Mouse (Mus musculus): Measurements from ENCODE around the gene Pcmt1. TPM values are rescaled to one million over a fixed set of nuclear protein-coding genes. Genes with fewer than 3 reads are reported as not detected.
A peak's percentile ranks its signal among the peaks of the same experiment; 100 is the strongest.

Pcmt1 gene
- polyA plus RNA-seq, 1 experiment = 11.1 TPM

- H3K27me3 ChIP-seq (ENCODE audit: control insufficient read depth, insufficient read depth, low read length) = no peaks in the 10 kb centered on the region
- TF ChIP-seq POLR2A (IDR thresholded peaks at IDR 0.05; ENCODE audit: low read depth, low read length) = no peak
- peak; percentile 5; the same call in 1 of the 2 replicates for TF ChIP-seq CTCF (IDR thresholded peaks at IDR 0.05; ENCODE audit: extremely low read depth, insufficient read depth, insufficient read length, insufficient replicate concordance)
- peaks cover 6% of the 10 kb centered on the region for H3K36me3 ChIP-seq (ENCODE audit: control insufficient read depth, insufficient read depth, low read length)
- peak; percentile 23 to 41 for DNase-seq (ENCODE audit: low read depth in 1 of 2, low spot score in 2 of 2)
- H3K27ac ChIP-seq (ENCODE audit: insufficient read depth, low read length) = no peak overlapping the region
- WGBS = 59% methylated on average over 1 of the region's 1 CpGs
- no peak overlapping the region for H3K4me3 ChIP-seq (ENCODE audit: extremely low read depth, insufficient read depth, insufficient read length)
- H3K4me1 ChIP-seq (ENCODE audit: control insufficient read depth, insufficient read depth, insufficient read length) = no peaks in the 10 kb centered on the region
Observed at GRCm38 (mm10) chr10:7673673-7674072, 7.3 kb downstream of the Pcmt1 start.

DNA sequence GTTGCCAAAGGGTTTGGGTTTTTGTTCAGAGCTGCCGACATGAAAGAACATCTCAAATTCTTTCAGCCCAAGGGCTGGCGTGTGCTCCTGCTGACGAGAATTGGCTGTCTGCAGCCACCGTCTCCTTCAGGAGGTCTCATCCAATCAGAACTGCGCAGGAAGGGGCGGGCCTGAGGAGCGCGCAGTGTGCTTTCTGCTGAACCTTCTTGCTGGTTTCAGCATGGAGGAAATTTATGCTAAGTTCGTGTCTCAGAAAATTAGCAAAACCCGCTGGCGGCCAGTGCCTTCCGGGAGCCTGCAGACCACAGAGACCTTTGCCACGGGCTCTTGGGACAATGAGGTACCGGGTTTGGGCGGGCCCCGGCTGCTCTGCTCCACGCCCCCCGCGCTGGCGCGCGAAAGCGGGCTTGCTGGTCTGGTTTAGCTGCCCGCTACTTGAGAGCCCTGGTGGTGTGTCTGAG is 13.6 kb downstream of the Pcmt1 start, which contains the start of gene Nup43:
TSS of gene Nup43 (plus strand) at position 162 of the 461 bp plus-strand sequence.
- under 1% methylated on average over 24 of the region's 24 CpGs for WGBS
- Histone ChIP-seq H3K27ac (ENCODE audit: insufficient read depth, low read length) (peak within 1 kb of the TSS; percentile 45; the same call in 1 of the 2 replicates), H3K36me3 (ENCODE audit: control insufficient read depth, insufficient read depth, low read length) (peaks cover 2% of the 10 kb centered on the region; the same call in 1 of the 2 replicates), H3K4me1 (ENCODE audit: control insufficient read depth, insufficient read depth, insufficient read length) (no peaks in the 10 kb centered on the region; the same call in none of the 2 replicates), H3K4me3 (ENCODE audit: extremely low read depth, insufficient read depth, insufficient read length) (peak within 1 kb of the TSS; percentile 74), H3K27me3 (ENCODE audit: control insufficient read depth, insufficient read depth, low read length) (no peaks in the 10 kb centered on the region)
- TF ChIP-seq CTCF (IDR thresholded peaks at IDR 0.05; ENCODE audit: extremely low read depth, insufficient read depth, insufficient read length, insufficient replicate concordance) (no peak), POLR2A (IDR thresholded peaks at IDR 0.05; ENCODE audit: low read depth, low read length) (no peak)
- DNase-seq (ENCODE audit: low read depth in 1 of 2, low spot score in 2 of 2) = peak; percentile 81 to 87

DNA sequence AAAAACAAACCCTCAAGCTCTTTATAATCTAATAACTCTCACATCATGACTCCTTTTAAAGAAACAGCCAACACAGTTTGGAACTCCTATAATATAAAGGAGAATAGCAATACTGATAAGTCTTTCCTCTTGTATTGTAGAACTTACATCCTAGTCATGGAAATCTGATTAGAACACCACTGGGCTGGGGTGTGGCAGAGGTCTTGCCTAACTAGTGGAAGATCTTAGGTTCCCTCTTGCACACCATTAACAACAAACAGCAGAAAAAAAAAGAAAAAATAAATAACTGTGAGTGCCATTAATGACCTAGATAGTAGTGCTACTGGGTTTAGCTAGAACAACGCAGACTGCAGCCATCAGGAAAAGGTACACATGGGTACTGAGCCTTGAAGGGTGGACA is 16.0 kb downstream of the Pcmt1 start:
- WGBS = 93% methylated on average over 1 of the region's 1 CpGs
- TF ChIP-seq POLR2A (IDR thresholded peaks at IDR 0.05; ENCODE audit: low read depth, low read length) = no peak
- no peak for TF ChIP-seq CTCF (IDR thresholded peaks at IDR 0.05; ENCODE audit: extremely low read depth, insufficient read depth, insufficient read length, insufficient replicate concordance)
- Histone ChIP-seq H3K4me3 (ENCODE audit: extremely low read depth, insufficient read depth, insufficient read length) (no peak overlapping the region), H3K36me3 (ENCODE audit: control insufficient read depth, insufficient read depth, low read length) (no peaks in the 10 kb centered on the region), H3K4me1 (ENCODE audit: control insufficient read depth, insufficient read depth, insufficient read length) (no peaks in the 10 kb centered on the region; the same call in none of the 2 replicates), H3K27me3 (ENCODE audit: control insufficient read depth, insufficient read depth, low read length) (no peaks in the 10 kb centered on the region), H3K27ac (ENCODE audit: insufficient read depth, low read length) (no peak overlapping the region)
- no peak for DNase-seq (ENCODE audit: low read depth in 1 of 2, low spot score in 2 of 2)

DNA sequence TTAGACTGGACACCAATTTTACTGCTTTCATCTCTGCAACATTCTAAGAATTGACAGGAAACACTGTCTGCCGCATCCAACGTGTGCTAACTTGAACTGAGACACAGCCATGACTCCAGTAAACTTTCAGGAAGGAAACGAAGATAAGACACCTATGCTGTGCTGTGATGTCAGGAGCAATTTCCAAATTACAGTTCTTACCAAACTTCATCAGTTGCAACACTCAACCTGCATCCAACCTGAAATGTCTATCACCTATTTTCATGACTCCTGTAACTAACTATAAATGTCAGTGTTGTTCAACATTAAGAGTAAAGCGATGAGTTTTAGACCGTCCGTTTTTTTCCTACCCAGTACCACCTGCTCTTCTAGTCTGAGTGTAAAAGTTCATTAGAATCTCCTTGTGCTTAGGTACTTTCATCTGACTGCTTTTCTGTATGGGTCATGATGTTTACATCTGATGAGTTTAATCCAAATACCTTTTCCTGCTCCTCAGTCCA is 16.9 kb downstream of the Pcmt1 start:
- TF ChIP-seq CTCF (IDR thresholded peaks at IDR 0.05; ENCODE audit: extremely low read depth, insufficient read depth, insufficient read length, insufficient replicate concordance) (no peak), POLR2A (IDR thresholded peaks at IDR 0.05; ENCODE audit: low read depth, low read length) (no peak)
- no peak for DNase-seq (ENCODE audit: low read depth in 1 of 2, low spot score in 2 of 2)
- Histone ChIP-seq H3K4me3 (ENCODE audit: extremely low read depth, insufficient read depth, insufficient read length) (no peak overlapping the region), H3K4me1 (ENCODE audit: control insufficient read depth, insufficient read depth, insufficient read length) (no peaks in the 10 kb centered on the region; the same call in none of the 2 replicates), H3K27ac (ENCODE audit: insufficient read depth, low read length) (no peak overlapping the region), H3K27me3 (ENCODE audit: control insufficient read depth, insufficient read depth, low read length) (no peaks in the 10 kb centered on the region), H3K36me3 (ENCODE audit: control insufficient read depth, insufficient read depth, low read length) (peaks cover 1% of the 10 kb centered on the region; the same call in 1 of the 2 replicates)
- 38% methylated on average over 6 of the region's 6 CpGs for WGBS

DNA sequence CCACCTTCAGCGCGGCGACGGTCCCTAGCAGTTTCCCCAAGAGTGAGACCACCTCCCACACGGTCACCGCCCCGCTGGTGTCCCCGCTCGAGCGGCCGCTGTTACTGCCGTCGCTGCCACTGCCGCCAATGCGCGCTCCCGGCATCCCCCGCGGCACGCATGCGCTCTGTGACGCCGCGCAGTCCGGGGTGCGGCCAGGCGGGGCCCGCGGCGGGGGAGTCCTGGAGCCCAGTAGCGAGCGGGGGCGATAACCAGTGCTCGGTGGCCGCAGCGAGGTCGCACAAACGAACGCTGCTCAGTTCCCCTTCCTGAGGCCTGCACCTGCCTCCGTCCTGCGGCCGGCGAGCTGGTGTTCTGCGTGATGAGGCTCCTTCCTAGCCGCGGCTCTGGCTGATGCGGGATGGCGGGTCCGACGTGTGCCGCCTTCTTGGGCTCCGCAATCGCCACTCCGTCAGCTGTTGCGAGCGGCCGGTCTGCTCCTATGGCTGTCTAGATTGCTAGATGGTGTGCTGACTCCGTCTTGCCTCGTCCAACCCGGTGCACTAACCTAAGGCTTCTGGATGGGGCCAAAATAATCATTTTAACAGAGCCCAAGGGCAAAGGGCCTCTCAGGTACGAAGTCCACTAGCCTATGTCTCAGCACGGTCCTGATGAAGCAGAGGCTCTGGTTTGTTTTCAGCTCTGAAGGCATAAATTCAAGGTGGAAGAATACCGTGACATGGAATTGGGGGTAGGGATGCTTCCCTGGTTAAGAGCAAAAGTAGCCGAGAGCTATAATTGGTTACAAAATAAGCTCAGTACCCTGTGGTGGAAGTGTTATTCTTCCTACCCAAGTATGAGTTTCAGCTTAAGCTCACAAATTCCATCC is 17.5 kb downstream of the Pcmt1 start:
- Histone ChIP-seq H3K4me1 (ENCODE audit: control insufficient read depth, insufficient read depth, insufficient read length) (no peaks in the 10 kb centered on the region; the same call in none of the 2 replicates), H3K27me3 (ENCODE audit: control insufficient read depth, insufficient read depth, low read length) (no peaks in the 10 kb centered on the region), H3K27ac (ENCODE audit: insufficient read depth, low read length) (peak overlapping the region; percentile 81), H3K4me3 (ENCODE audit: extremely low read depth, insufficient read depth, insufficient read length) (peak overlapping the region; percentile 75), H3K36me3 (ENCODE audit: control insufficient read depth, insufficient read depth, low read length) (peaks cover 1% of the 10 kb centered on the region; the same call in 1 of the 2 replicates)
- peak; percentile 68 to 91 for DNase-seq (ENCODE audit: low read depth in 1 of 2, low spot score in 2 of 2)
- under 1% methylated on average over 64 of the region's 64 CpGs for WGBS
- TF ChIP-seq CTCF (IDR thresholded peaks at IDR 0.05; ENCODE audit: extremely low read depth, insufficient read depth, insufficient read length, insufficient replicate concordance) (no peak), POLR2A (IDR thresholded peaks at IDR 0.05; ENCODE audit: low read depth, low read length) (peak; percentile 57; the same call in 1 of the 2 replicates)

DNA sequence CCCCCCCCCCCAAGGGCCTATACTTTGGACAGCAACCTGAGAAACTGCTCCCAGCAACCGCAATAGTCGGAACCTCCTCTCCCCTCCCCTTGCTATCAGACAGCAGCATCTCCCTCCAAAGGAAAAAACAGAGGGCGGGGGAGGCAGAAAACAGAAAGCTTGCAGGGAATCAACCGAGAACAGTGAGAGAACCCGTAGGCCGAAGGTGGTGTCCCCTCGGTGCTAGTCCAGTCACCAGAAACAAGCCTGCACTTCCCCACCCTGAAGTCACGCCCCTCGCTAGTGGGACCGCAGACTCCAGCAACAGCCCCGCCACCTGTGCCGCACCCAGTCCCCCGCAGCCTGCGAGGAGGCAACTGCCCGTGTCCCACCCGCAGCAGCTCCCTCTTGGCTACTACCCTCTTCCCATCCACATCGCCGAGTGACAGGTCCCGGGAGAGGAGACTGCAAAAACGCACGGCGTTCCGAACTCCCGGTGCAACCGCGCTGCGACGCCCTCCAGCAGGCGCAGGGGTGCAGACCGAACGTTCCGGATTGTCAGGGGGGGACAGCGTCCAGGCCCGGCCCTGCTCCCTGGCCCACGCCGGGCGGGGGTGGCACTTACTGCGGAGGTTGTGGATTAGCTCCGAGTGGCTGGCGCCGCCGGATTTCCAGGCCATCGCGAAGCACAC is 18.3 kb downstream of the Pcmt1 start:
- TF ChIP-seq POLR2A (IDR thresholded peaks at IDR 0.05; ENCODE audit: low read depth, low read length) (0 out of 2 replicates have a peak, but pooled peaks have one; percentile 8), CTCF (IDR thresholded peaks at IDR 0.05; ENCODE audit: extremely low read depth, insufficient read depth, insufficient read length, insufficient replicate concordance) (no peak)
- H3K4me1 ChIP-seq (ENCODE audit: control insufficient read depth, insufficient read depth, insufficient read length) = no peaks in the 10 kb centered on the region; the same call in none of the 2 replicates
- no peaks in the 10 kb centered on the region for H3K27me3 ChIP-seq (ENCODE audit: control insufficient read depth, insufficient read depth, low read length)
- peaks cover 1% of the 10 kb centered on the region; the same call in 1 of the 2 replicates for H3K36me3 ChIP-seq (ENCODE audit: control insufficient read depth, insufficient read depth, low read length)
- DNase-seq (ENCODE audit: low read depth in 1 of 2, low spot score in 2 of 2) = peak; percentile 49 to 57
- WGBS = under 1% methylated on average over 44 of the region's 44 CpGs
- peak overlapping the region; percentile 75 for H3K4me3 ChIP-seq (ENCODE audit: extremely low read depth, insufficient read depth, insufficient read length)
- H3K27ac ChIP-seq (ENCODE audit: insufficient read depth, low read length) = peak overlapping the region; percentile 81
